Mouse (Mus musculus) adrenal gland, postnatal 10 days (tissue): ENCODE results near the gene Galc. TPM values are rescaled to one million over a fixed set of nuclear protein-coding genes. Genes with fewer than 3 reads are reported as not detected.

ENCODE experiments used
- DNase-seq: peaks from one replicate; pipeline ENCODE4 v3.0.0; 2021; ENCODE audit warnings: mixed read lengths
- total RNA-seq, 2 experiments: library from RNA; stranded (reverse); gene quantifications; 2 replicates each; pipeline ENCODE4 v1.2.3; 2021

Gene Galc
- total RNA-seq, 2 experiments from 2014 or later = 14.7 to 17.4 TPM

GRCm38 (mm10) chr12:98180807-98181206 is 78.5 kb downstream of the Galc start:
- no peak for DNase-seq

- DNase-seq = no peak
Observed at GRCm38 (mm10) chr12:98180235-98180800, 78.9 kb downstream of the Galc start.

DNA sequence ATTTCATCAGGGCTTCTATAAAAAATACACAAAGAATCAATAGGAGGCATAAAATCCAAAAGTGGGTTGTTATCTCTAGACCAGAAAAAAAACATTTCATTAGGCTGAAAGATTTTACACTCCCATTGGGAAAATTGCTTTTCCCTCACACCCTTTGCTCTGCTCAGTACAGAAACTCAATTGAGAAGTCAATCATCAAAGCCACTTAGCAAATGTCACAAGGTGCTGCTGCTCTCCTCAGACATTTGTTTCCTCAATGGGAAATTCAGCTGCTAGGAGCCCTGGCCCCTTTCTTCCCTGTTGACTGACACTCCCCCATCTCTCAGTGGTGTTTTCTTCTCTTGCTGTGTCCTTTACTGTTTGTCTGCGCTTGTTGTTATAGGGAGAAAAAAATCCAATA is 79.8 kb downstream of the Galc start:
- DNase-seq = no peak

DNA sequence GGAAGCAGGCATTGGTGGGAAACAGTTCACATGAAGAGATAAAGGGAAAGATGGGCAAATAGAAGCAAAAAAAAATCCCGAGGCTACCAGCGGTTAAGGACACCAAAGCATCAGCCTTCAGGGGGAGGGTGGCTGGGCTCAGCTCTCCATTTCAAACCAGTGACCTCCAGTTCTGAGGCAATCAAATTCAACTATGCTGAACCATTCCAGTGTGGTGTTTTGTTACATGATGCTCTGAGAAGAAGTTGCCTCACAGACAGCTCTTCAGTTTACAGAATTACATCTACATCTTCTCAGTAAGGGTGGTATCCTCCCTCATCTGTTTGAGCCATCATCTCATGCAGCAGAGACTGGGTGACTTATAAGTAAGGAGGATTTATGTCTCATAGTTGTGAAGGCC is 82.6 kb downstream of the Galc start:
- DNase-seq = no peak

GRCm38 (mm10) chr12:98161901-98162300 is 97.4 kb downstream of the Galc start:
- no peak for DNase-seq

- no peak for DNase-seq
Observed at GRCm38 (mm10) chr12:98160867-98161266, 98.4 kb downstream of the Galc start.

Other genes starting within 250 kb of the Galc start
- 1 to 10 TPM in 1 of 2 experiments, under 1 TPM in 1; 0.79 to 1.7 TPM for gene Gpr65, start 9.2 kb upstream of the Galc start, total RNA-seq